Mouse (Mus musculus) heart, embryonic 11.5 days (tissue): ENCODE data around the gene Vcp. TPM values are rescaled to one million over a fixed set of nuclear protein-coding genes. Genes with fewer than 3 reads are reported as not detected.
A peak's percentile ranks its signal among the peaks of the same experiment; 100 is the strongest.
"Not testable (repeated sequence)": the region's sequence is repeated elsewhere in the genome, so short reads cannot be mapped to it uniquely, and the experiment has no call there.

ENCODE experiments used
- ATAC-seq: fragments of 200-750 bp; cut with Nextera tagmentation; replicated peaks from 2 replicates; pipeline ENCODE4 v1.8.0; 2017; ENCODE audit warnings: moderate library complexity; ENCODE audit not compliant: insufficient number of reproducible peaks, low FRiP score, low TSS enrichment
- H3K27ac ChIP-seq: fragments of 300-500 bp; sonication (generic); 2 replicates; pipeline ENCODE4 v1.5.1; 2014; ENCODE audit warnings: mild to moderate bottlenecking, low read depth, low read length
- H3K27me3 ChIP-seq: fragments of 300-500 bp; sonication (generic); 2 replicates; pipeline ENCODE4 v1.6.1; 2014; ENCODE audit warnings: mild to moderate bottlenecking, low read length, mixed read lengths; ENCODE audit not compliant: control insufficient read depth, insufficient read depth
- H3K36me3 ChIP-seq: fragments of 300-500 bp; sonication (generic); 2 replicates; pipeline ENCODE4 v1.6.1; 2014; ENCODE audit warnings: mild to moderate bottlenecking, low read length, moderate library complexity, mixed read lengths; ENCODE audit not compliant: control insufficient read depth, insufficient read depth
- H3K4me1 ChIP-seq: fragments of 300-500 bp; sonication (generic); 2 replicates; pipeline ENCODE4 v1.6.1; 2014; ENCODE audit warnings: low read length; ENCODE audit not compliant: control insufficient read depth, insufficient read depth
- H3K4me2 ChIP-seq: fragments of 300-500 bp; sonication (generic); 2 replicates; pipeline ENCODE4 v1.6.1; 2014; ENCODE audit warnings: mild to moderate bottlenecking, moderate library complexity
- H3K4me3 ChIP-seq: fragments of 300-500 bp; sonication (generic); 2 replicates; pipeline ENCODE4 v1.5.1; 2014; ENCODE audit warnings: low read depth, low read length
- H3K9ac ChIP-seq: fragments of 300-500 bp; sonication (generic); 2 replicates; pipeline ENCODE4 v1.6.1; 2014; ENCODE audit warnings: mild to moderate bottlenecking, low read depth, low read length, moderate library complexity
- H3K9me3 ChIP-seq: fragments of 300-500 bp; sonication (generic); replicated peaks from 2 replicates; pipeline ENCODE4 v1.6.1; 2016; ENCODE audit warnings: low read length; ENCODE audit not compliant: control insufficient read depth
- WGBS: fragments of 180-500 bp; shearing (Covaris S2); extraction: QIAGEN DNeasy Blood & Tissue Kit; methylation state at CpG from one replicate; pipeline ENCODE4 v1.1.7; 2014; ENCODE audit not compliant: insufficient replicate concordance; 5-methylcytosine and 5-hydroxymethylcytosine counted together
- polyA plus RNA-seq: library from polyadenylated mRNA; unstranded; fragments of >200 nt; fragmentation: Nextera tagmentation; extraction: Ambion mirVana; gene quantifications from 2 replicates; pipeline ENCODE4 v1.2.1, GENCODE M21; 2014

The Vcp gene
- polyA plus RNA-seq = 472 and 544 TPM in 2 replicates

DNA sequence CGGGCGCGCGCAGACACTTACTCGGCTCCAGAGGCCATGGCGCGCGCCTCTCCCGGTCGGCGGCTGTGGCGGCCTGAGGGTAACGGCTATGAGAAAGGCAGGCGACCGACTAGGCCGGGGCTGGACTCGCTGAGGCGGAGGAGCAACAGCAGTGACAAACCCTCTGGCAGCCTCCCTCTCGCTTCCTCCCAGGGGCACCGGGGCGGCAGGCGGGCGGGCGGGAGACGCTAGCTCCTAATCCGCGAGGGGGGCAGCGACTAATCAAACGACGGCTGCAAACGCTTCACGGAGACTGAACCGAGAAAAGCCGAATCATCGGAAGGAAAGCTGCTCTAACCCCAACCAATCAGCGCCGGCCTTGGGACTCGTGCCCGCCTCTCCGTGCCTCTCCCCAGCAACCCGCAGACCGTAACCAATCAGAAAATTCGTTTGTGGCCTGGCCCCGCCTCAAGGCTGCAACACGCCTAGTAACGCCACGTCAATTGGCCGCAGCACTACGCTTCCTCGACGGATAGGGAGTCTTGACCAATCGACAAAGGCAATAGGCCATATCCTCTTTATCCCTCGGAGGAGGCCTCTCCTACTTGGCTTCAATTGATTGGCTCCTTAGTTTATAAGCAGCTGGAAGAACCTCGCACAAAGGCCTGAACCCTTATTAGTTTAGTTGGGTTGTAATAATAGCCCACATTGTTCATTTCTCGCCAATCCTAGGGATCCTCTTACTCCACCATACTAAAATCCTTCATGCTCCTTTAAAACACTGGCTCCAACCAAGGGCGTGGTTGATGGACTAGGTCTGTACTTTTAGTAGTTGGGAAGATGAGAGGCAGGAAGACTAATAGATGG is at the start of gene Vcp:
TSS of gene Vcp (minus strand) at position 367 of the 846 bp plus-strand sequence.
- under 1% methylated on average over 46 of the region's 56 CpGs for WGBS
- H3K36me3 ChIP-seq, H3K9me3 ChIP-seq, H3K27me3 ChIP-seq: not testable (repeated sequence)
- Histone ChIP-seq H3K4me3 (peak within 1 kb of the TSS; percentile 95), H3K27ac (peak within 1 kb of the TSS; percentile 100), H3K9ac (peak within 1 kb of the TSS; percentile 97), H3K4me2 (peak within 1 kb of the TSS; percentile 91), H3K4me1 (peaks cover 12% of the 10 kb centered on the region; the same call in 1 of the 2 replicates)
- ATAC-seq = peak; percentile 97

DNA sequence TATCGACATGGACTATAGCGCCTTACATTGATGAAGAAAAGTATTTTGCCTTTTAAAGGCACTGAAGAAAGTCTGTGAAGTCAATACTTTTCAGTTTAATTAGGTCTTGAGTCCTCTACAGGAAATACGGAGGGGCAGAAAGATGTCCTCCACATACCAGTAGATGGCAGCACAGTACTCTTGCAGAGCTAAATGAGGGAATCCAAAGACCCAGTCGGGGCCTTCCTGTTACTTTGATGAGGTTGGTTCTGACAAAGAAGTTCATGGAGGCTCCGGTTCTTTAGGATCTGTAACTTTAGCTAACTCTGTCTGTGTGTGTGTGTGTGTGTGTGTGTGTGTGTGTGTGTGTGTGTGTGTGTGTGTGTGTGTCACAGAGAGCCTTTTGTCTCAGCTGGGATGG is 46.9 kb upstream of the Vcp start:
- H3K9me3 ChIP-seq = no peaks in the 10 kb centered on the region
- no peaks in the 10 kb centered on the region for H3K36me3 ChIP-seq
- H3K9ac ChIP-seq = no peak overlapping the region
- peaks cover 14% of the 10 kb centered on the region for H3K4me1 ChIP-seq
- ATAC-seq = no peak
- 8% methylated on average over 5 of the region's 5 CpGs for WGBS
- H3K4me3 ChIP-seq = no peak overlapping the region
- H3K27me3 ChIP-seq = no peaks in the 10 kb centered on the region
- 0 out of 2 replicates have a peak overlapping the region, but pooled peaks have one; percentile 7 for H3K4me2 ChIP-seq
- no peak overlapping the region for H3K27ac ChIP-seq

DNA sequence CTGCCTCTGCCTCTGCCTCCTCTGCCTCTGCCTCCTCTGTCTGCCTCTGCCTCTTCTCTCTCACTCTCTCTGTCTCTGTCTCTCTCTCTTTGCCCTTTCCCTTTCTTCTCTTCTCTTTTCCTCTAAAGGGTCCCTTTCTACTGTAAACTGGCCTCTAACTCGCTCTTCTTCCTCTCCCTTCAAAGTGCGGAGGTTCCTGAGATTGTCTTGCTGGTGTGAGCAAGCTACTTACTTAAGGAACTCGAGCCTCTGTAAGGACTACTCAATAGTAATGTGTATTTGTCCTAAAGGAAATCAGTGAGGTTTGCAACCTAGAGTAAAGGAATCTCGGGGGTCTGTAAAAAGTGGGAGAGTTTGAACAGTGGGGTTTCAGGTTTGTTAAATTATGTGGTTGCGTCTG is 46.3 kb upstream of the Vcp start:
- H3K9me3 ChIP-seq = no peaks in the 10 kb centered on the region
- 59% methylated on average over 5 of the region's 5 CpGs for WGBS
- no peak for ATAC-seq

DNA sequence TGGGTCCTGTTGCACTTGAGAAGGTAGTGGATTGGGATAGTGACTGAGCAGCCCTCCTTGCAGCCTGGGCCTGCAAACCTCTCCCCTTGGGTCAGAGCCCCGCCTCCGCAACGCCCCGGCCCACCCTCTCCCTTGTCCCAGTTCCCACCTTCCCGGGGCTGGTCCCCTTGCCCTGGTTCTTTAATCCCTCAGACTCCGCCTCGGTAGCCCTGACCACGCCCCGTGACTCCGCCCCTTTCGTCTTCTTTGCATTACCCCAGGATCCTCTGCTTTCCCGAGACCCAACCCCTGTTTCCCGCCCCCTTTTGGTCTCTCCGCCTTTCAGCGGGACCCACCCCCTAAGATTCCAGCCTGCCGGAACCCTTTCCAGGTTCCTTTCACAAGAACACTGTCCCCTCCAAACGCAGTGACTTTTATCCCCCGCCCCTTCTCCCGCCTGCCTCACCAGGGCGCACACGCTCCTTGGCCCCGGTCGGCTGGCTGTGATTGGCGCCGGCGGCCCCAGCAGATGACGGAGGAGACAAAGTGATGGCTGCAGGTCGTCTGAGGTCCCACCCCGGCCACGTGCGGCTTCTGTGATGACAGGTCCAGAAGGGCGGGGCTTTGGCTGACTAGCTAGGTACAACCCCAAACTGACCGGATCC is 45.5 kb upstream of the Vcp start, which contains the start of gene Fam214b:
TSS of gene Fam214b (minus strand) at position 562 of the 644 bp plus-strand sequence.
- H3K9me3 ChIP-seq = no peaks in the 10 kb centered on the region
- peak within 1 kb of the TSS; percentile 55; the same call in 1 of the 2 replicates for H3K27ac ChIP-seq
- H3K4me2 ChIP-seq = peak within 1 kb of the TSS; percentile 75
- no peaks in the 10 kb centered on the region for H3K36me3 ChIP-seq
- peak within 1 kb of the TSS; percentile 56 for H3K4me3 ChIP-seq
- H3K9ac ChIP-seq = peak within 1 kb of the TSS; percentile 68
- WGBS = under 1% methylated on average over 33 of the region's 33 CpGs
- ATAC-seq = peak; percentile 90
- H3K4me1 ChIP-seq = peaks cover 14% of the 10 kb centered on the region
- H3K27me3 ChIP-seq = no peaks in the 10 kb centered on the region

More for the DNA sequence above, 46.3 kb upstream of the Vcp start:
- Histone ChIP-seq H3K36me3 (no peaks in the 10 kb centered on the region), H3K27ac (no peak overlapping the region), H3K27me3 (no peaks in the 10 kb centered on the region), H3K4me3 (no peak overlapping the region), H3K9ac (no peak overlapping the region), H3K4me1 (peaks cover 14% of the 10 kb centered on the region), H3K4me2 (no peak overlapping the region; the same call in 1 of the 2 replicates)

GRCm38 (mm10) chr4:43045285-43045658 is 45.0 kb upstream of the Vcp start:
- Histone ChIP-seq H3K36me3 (no peaks in the 10 kb centered on the region), H3K4me3 (peak overlapping the region; percentile 56), H3K4me1 (peaks cover 14% of the 10 kb centered on the region), H3K9ac (peak overlapping the region; percentile 54), H3K9me3 (no peaks in the 10 kb centered on the region), H3K27me3 (no peaks in the 10 kb centered on the region), H3K27ac (0 out of 2 replicates have a peak overlapping the region, but pooled peaks have one; percentile 50), H3K4me2 (peak overlapping the region; percentile 75)
- ATAC-seq = no peak
- 5% methylated on average over 13 of the region's 13 CpGs for WGBS

- H3K27me3 ChIP-seq = no peaks in the 10 kb centered on the region
- H3K4me3 ChIP-seq = peak overlapping the region; percentile 56; the same call in 1 of the 2 replicates
- 37% methylated on average over 4 of the region's 4 CpGs for WGBS
- ATAC-seq = no peak
- peak overlapping the region; percentile 54; the same call in 1 of the 2 replicates for H3K9ac ChIP-seq
- H3K36me3 ChIP-seq = no peaks in the 10 kb centered on the region
- H3K4me1 ChIP-seq = peaks cover 14% of the 10 kb centered on the region
- peak overlapping the region; percentile 75 for H3K4me2 ChIP-seq
- peak overlapping the region; percentile 50 for H3K27ac ChIP-seq
- no peaks in the 10 kb centered on the region for H3K9me3 ChIP-seq
Measured at GRCm38 (mm10) chr4:43044673-43045072, 44.4 kb upstream of the Vcp start.

GRCm38 (mm10) chr4:43043644-43044357 is 43.5 kb upstream of the Vcp start:
- Histone ChIP-seq H3K4me3 (0 out of 2 replicates have a peak overlapping the region, but pooled peaks have one; percentile 14), H3K4me2 (peak overlapping the region; percentile 75), H3K27ac (peak overlapping the region; percentile 50), H3K27me3 (no peaks in the 10 kb centered on the region), H3K9ac (peak overlapping the region; percentile 6), H3K36me3 (no peaks in the 10 kb centered on the region), H3K9me3 (no peaks in the 10 kb centered on the region), H3K4me1 (peaks cover 21% of the 10 kb centered on the region)
- 17% methylated on average over 7 of the region's 7 CpGs for WGBS
- 0 out of 2 replicates have a peak, but pooled peaks have one; percentile 11 for ATAC-seq
